Mouse (Mus musculus) hindbrain, embryonic 14.5 days (tissue): Measurements from ENCODE around the gene Efhd2. TPM values are rescaled to one million over a fixed set of nuclear protein-coding genes. Genes with fewer than 3 reads are reported as not detected.
A peak's percentile ranks its signal among the peaks of the same experiment; 100 is the strongest.

Source experiments
- ATAC-seq: fragments of 200-750 bp; cut with Nextera tagmentation; 2 replicates; pipeline ENCODE4 v1.8.0; 2017; ENCODE audit warnings: moderate number of reproducible peaks, mild to moderate bottlenecking, moderate TSS enrichment, moderate library complexity; ENCODE audit not compliant: low FRiP score
- DNase-seq: peaks from one replicate; pipeline ENCODE4 v3.0.0-alpha.2; 2015; ENCODE audit warnings: low spot score
- H3K27ac ChIP-seq: fragments of 300-500 bp; sonication (generic); 2 replicates; pipeline ENCODE4 v1.5.1; 2014; ENCODE audit warnings: mild to moderate bottlenecking, moderate library complexity
- H3K27me3 ChIP-seq: fragments of 300-500 bp; sonication (generic); 2 replicates; pipeline ENCODE4 v1.6.1; 2014; ENCODE audit warnings: mild to moderate bottlenecking, low read length, mixed read lengths; ENCODE audit not compliant: control insufficient read depth, insufficient read depth
- H3K36me3 ChIP-seq: fragments of 300-500 bp; sonication (generic); replicated peaks from 2 replicates; pipeline ENCODE4 v1.6.1; 2014; ENCODE audit not compliant: control insufficient read depth, insufficient read depth
- H3K4me1 ChIP-seq: fragments of 300-500 bp; sonication (generic); replicated peaks from 2 replicates; pipeline ENCODE4 v1.6.1; 2014; ENCODE audit warnings: antibody characterized with exemption, low read length, mixed read lengths; ENCODE audit not compliant: control insufficient read depth, insufficient read depth
- H3K4me2 ChIP-seq: fragments of 300-500 bp; sonication (generic); replicated peaks from 2 replicates; pipeline ENCODE4 v1.6.1; 2014; ENCODE audit warnings: mild to moderate bottlenecking, moderate library complexity
- H3K4me3 ChIP-seq: fragments of 300-500 bp; sonication (generic); replicated peaks from 2 replicates; pipeline ENCODE4 v1.5.1; 2014; ENCODE audit warnings: mild to moderate bottlenecking, low read length
- H3K9ac ChIP-seq: fragments of 300-500 bp; sonication (generic); 2 replicates; pipeline ENCODE4 v1.6.1; 2014
- H3K9me3 ChIP-seq: fragments of 300-500 bp; sonication (generic); 2 replicates; pipeline ENCODE4 v1.6.1; 2016; ENCODE audit warnings: low read length; ENCODE audit not compliant: control insufficient read depth
- WGBS: fragments of 180-500 bp; shearing (Covaris S2); extraction: QIAGEN DNeasy Blood & Tissue Kit; methylation state at CpG from one replicate; pipeline ENCODE4 v1.1.7; 2014; 5-methylcytosine and 5-hydroxymethylcytosine counted together
- polyA plus RNA-seq: library from polyadenylated mRNA; unstranded; fragments of >200 nt; fragmentation: Nextera tagmentation; extraction: Ambion mirVana; gene quantifications from 2 replicates; pipeline ENCODE4 v1.2.1, GENCODE M21; 2014

The Efhd2 gene
- polyA plus RNA-seq, 1 experiment from 2014 or later = 44.7 TPM

DNA sequence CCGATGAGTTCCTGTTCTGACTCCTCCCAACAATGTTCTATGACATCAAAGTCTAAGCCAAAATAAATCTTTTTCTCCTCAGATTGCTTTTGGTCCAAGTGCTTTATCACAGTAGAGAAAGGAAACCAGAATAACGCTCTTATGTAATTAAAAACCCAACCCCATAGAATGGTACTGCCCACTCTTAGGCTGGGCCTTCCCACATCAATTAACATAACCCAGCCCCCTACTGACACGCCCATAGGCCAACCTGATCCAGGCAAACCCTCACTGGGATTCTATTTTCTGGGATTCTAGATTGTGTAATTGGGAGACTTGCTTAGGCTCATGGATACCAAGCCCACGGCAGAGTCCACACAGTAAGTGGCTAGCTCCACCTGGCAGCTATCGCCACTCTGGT, 9.7 kb downstream of the Efhd2 start:
- DNase-seq = no peak
- Histone ChIP-seq H3K9ac (no peak overlapping the region), H3K27me3 (no peaks in the 10 kb centered on the region), H3K27ac (no peak overlapping the region), H3K4me3 (no peak overlapping the region), H3K36me3 (peaks cover 19% of the 10 kb centered on the region), H3K9me3 (no peaks in the 10 kb centered on the region), H3K4me2 (no peak overlapping the region), H3K4me1 (peaks cover 29% of the 10 kb centered on the region)
- 92% methylated on average over 5 of the region's 5 CpGs for WGBS
- ATAC-seq = no peak

DNA sequence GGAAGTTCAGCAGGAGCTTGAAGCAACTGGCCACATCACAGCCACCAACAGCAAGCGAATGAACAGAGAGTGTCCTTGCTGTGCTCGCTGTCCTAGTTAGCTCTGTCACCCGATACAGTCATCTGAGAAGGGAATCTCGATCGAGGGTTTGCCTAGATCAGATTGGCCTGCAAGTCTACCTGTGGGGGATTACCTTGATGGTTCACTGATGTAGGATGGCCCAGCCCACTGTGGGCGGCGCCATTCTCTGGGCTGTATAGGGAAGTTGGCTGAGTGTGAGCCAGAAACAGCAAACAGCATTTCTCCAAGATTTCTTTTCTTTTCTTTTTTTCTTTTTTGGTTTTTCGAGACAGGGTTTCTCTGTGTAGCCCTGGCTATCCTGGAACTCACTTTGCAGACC, 10.2 kb downstream of the Efhd2 start:
- DNase-seq (no peak), ATAC-seq (no peak)
- Histone ChIP-seq H3K4me3 (no peak overlapping the region), H3K27ac (no peak overlapping the region), H3K27me3 (no peaks in the 10 kb centered on the region), H3K4me2 (no peak overlapping the region), H3K9me3 (no peaks in the 10 kb centered on the region), H3K9ac (no peak overlapping the region), H3K4me1 (peaks cover 24% of the 10 kb centered on the region), H3K36me3 (peaks cover 24% of the 10 kb centered on the region)
- 97% methylated on average over 8 of the region's 8 CpGs for WGBS

DNA sequence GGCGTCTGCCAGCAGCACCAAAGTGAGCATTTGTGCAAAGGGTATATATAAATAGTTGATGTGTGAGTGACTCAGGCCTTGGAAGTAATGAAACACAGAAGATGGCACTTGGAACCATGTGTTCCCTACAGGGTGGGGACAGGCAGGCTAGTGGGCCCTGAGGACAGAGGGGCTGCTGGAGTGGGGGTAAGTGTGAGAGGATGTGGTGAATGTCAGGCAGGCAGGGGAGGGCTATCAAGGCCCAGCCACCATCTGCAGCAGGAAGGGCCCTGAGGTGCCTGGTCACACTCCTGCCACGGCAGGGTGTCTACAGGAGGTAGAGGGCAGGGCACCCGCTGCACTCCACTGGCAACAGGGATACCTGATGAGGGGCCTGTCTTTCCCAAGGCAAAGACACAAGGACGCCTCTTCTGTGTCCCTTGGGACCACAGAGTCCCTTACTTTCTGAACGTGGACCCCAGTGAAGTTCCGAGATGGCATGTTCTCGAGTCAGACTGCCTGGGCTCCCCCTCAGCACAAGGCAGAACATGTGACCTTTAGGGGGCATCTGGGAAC, 10.9 kb downstream of the Efhd2 start:
- Histone ChIP-seq H3K36me3 (peaks cover 31% of the 10 kb centered on the region), H3K9ac (no peak overlapping the region; the same call in 1 of the 2 replicates), H3K9me3 (no peaks in the 10 kb centered on the region), H3K27ac (no peak overlapping the region), H3K27me3 (no peaks in the 10 kb centered on the region), H3K4me3 (no peak overlapping the region), H3K4me1 (peaks cover 24% of the 10 kb centered on the region), H3K4me2 (no peak overlapping the region)
- 91% methylated on average over 7 of the region's 7 CpGs for WGBS
- no peak for DNase-seq
- ATAC-seq = no peak

DNA sequence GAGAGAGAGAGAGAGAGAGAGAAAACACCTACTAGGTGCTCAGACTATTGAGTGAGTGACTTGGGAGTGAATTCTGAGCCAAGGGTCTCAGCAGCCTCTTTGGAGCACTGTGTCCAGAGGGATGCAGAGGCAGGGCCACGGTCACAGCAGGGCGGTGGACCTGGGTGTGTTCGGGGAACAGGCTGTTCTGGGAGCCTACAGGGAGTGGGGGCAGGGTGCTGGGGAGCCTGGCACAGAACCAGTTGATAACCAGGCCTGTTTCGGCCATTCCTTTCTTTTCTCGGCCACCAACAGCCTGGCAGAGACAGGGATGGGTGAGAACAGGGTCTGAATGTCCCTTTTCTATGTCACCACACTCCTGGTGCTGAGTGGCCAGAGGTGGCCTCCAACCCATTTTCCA, 11.9 kb downstream of the Efhd2 start:
- H3K4me3 ChIP-seq = no peak overlapping the region
- H3K27me3 ChIP-seq = no peaks in the 10 kb centered on the region
- DNase-seq = no peak
- H3K9ac ChIP-seq = no peak overlapping the region
- 82% methylated on average over 5 of the region's 5 CpGs for WGBS
- no peak overlapping the region for H3K27ac ChIP-seq
- H3K4me2 ChIP-seq = no peak overlapping the region
- no peak for ATAC-seq
- peaks cover 33% of the 10 kb centered on the region for H3K36me3 ChIP-seq
- peaks cover 17% of the 10 kb centered on the region for H3K4me1 ChIP-seq
- no peaks in the 10 kb centered on the region for H3K9me3 ChIP-seq

DNA sequence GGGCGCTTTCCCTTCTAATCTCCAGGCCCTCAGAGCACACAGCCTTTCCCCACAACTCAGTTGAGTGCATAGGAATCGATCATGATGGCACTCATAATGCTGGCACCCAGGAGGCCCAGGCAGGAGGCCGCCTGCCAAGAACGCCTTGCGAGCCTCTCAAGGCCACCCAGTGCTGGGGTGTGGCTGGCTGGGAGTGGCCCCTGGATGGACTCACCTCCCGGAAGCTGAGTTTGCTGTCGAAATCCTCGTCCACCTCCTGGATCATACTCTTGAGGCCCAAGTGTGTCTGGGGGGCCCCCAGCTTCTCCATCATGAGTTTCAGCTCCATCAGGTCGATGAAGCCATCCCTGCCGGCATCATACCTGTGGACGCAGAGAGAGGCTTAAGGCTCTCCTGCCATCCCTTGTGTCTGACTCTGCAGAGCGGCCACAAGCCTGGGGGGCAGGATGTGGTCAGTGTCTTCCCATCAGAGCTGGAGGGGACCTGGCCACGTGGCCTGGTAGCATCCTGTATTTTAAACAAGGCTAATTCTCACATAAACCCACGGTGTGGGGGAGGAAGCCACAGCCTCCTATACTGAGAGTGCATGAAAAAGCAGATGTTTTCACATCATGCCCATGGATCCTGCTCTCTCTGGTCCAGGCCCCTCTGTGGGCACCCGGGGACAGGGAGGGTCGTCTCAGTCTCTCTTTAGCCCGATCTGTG, 13.0 kb downstream of the Efhd2 start:
- Histone ChIP-seq H3K9me3 (no peaks in the 10 kb centered on the region), H3K9ac (no peak overlapping the region), H3K4me1 (peaks cover 7% of the 10 kb centered on the region), H3K27ac (no peak overlapping the region), H3K36me3 (peaks cover 34% of the 10 kb centered on the region), H3K27me3 (no peaks in the 10 kb centered on the region), H3K4me2 (no peak overlapping the region), H3K4me3 (no peak overlapping the region)
- ATAC-seq (no peak), DNase-seq (no peak)
- 93% methylated on average over 17 of the region's 17 CpGs for WGBS

DNA sequence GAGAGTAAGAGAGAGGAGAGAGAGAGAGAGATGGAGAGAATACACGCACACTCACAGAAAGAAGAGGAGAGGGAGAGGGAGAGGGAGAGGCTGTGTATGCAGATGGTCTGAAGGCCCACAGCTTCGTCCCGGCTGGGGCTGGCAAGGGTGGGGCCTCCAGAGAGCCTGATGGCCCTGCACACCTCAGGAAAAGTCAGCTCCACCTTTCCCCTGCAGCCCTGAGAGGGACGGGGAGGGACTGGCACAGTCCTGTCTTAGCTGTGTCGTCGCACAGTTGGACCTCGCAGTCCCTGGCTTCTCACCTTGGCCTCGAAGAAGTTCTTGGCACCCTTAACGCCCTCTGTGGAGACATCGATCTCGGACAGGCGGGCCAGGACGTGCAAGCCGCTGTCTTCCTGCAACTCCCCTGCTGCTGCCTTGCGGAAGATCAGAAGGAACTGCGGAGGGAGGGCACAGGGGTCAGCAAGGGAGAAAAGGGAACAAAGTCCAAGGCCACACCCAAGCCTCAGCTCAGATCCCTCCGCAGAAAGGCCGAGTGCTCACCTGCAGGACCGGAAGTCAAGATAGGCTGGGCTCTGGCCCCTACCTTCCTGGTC, 14.4 kb downstream of the Efhd2 start:
- 76% methylated on average over 19 of the region's 19 CpGs for WGBS
- no peak for ATAC-seq
- H3K9ac ChIP-seq = no peak overlapping the region

DNA sequence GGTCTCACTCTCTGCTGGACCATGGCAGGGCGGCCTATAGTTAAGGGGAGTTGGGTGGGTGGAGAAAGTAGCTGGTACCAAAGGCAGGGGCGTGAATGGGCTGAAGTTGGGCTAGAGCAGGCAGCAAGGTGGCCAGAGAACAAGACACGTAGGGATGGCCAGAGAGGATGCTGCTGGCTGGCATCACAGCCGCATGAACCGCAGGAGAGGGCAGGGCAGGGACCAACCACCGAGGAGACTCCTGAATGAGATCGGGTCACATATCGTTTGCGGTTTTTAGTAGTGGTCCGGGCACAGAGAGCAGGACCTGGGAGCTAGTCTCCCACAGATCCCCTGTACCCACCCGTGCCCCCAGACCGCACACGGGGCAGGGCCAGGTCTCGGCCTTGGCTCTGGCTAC, 15.4 kb downstream of the Efhd2 start:
- Histone ChIP-seq H3K27ac (no peak overlapping the region), H3K9me3 (no peaks in the 10 kb centered on the region), H3K4me1 (no peaks in the 10 kb centered on the region), H3K36me3 (peaks cover 34% of the 10 kb centered on the region), H3K9ac (no peak overlapping the region), H3K4me2 (no peak overlapping the region), H3K4me3 (no peak overlapping the region), H3K27me3 (no peaks in the 10 kb centered on the region)
- 91% methylated on average over 14 of the region's 14 CpGs for WGBS
- DNase-seq = no peak
- ATAC-seq = no peak

More for the DNA sequence above, 14.4 kb downstream of the Efhd2 start:
- H3K4me1 ChIP-seq = no peaks in the 10 kb centered on the region
- H3K36me3 ChIP-seq = peaks cover 34% of the 10 kb centered on the region
- DNase-seq = no peak
- no peak overlapping the region for H3K4me3 ChIP-seq
- no peaks in the 10 kb centered on the region for H3K9me3 ChIP-seq
- no peaks in the 10 kb centered on the region for H3K27me3 ChIP-seq
- H3K4me2 ChIP-seq = no peak overlapping the region
- no peak overlapping the region for H3K27ac ChIP-seq

DNA sequence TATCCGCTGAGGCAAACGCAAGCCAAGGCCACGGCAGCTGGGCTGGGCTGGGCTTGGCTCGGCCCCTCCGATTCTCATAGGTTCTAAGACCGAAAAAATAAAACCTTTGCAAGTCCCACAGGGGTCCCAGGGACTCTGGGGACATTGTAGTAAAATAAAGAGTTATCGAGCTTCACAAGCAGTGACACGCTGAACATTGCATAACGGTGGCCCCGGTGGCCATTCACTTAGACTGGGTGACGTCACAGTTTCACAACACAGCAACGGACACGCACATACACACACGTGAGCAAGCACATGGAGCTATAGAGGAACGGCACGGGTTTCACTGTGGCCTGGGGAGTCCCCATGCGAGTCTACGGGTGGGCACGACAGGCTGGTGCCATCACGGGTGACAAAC, 16.2 kb downstream of the Efhd2 start:
- Histone ChIP-seq H3K9ac (no peak overlapping the region), H3K9me3 (no peaks in the 10 kb centered on the region), H3K27me3 (no peaks in the 10 kb centered on the region), H3K4me1 (no peaks in the 10 kb centered on the region), H3K4me2 (no peak overlapping the region), H3K27ac (no peak overlapping the region), H3K36me3 (peaks cover 34% of the 10 kb centered on the region), H3K4me3 (no peak overlapping the region)
- DNase-seq (no peak), ATAC-seq (no peak)
- WGBS = 88% methylated on average over 17 of the region's 20 CpGs

DNA sequence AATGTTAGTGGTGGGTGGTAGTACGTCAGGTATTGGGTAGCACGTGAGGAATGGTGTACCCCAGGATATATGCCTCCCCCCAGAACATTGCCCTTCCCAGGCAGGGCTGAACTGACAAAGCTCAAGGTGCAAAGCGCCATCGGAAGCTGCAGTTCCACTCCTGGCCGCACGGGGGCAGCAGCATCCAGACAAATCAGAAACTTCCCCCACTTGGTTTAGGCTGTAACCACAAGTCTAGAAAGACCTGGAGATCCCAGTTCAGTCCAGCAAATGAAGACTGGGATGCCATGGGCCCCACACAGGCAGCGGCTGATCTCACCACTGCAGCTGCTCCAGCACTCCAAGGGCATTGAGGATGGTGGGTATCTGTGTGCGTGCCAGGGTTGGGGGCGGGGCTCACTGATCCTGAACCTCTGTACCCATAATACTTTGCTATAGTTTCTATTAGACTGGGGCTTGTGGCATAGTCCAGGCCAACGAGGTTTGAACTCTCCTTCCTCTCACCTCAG, 17.2 kb downstream of the Efhd2 start:
- no peaks in the 10 kb centered on the region for H3K27me3 ChIP-seq

More for the DNA sequence above, 17.2 kb downstream of the Efhd2 start:
- H3K9ac ChIP-seq = no peak overlapping the region; the same call in 1 of the 2 replicates
- ATAC-seq (peak; percentile 78; the same call in 1 of the 2 replicates), DNase-seq (peak; percentile 92)
- no peak overlapping the region for H3K4me3 ChIP-seq
- H3K27ac ChIP-seq = no peak overlapping the region
- H3K4me1 ChIP-seq = no peaks in the 10 kb centered on the region
- H3K9me3 ChIP-seq = no peaks in the 10 kb centered on the region
- peaks cover 34% of the 10 kb centered on the region for H3K36me3 ChIP-seq
- 19% methylated on average over 10 of the region's 10 CpGs for WGBS
- no peak overlapping the region for H3K4me2 ChIP-seq
